Mouse (Mus musculus) testis, adult 2 months (tissue): ENCODE data around the gene Izumo4. TPM values are rescaled to one million over a fixed set of nuclear protein-coding genes. Genes with fewer than 3 reads are reported as not detected.

ENCODE experiments used
- H3K27ac ChIP-seq: fragments of 200-500 bp; 2 replicates; pipeline ENCODE4 v1.5.1; 2012; ENCODE audit warnings: low read depth, low read length; ENCODE audit not compliant: control insufficient read depth, insufficient read depth
- H3K27me3 ChIP-seq: fragments of 200-500 bp; 2 replicates; pipeline ENCODE4 v1.6.1; 2012; ENCODE audit warnings: mild to moderate bottlenecking, low read length, moderate library complexity; ENCODE audit not compliant: control insufficient read depth, insufficient read depth
- H3K36me3 ChIP-seq: fragments of 200-500 bp; 2 replicates; pipeline ENCODE4 v1.6.1; 2012; ENCODE audit warnings: mild to moderate bottlenecking, low read length; ENCODE audit not compliant: control insufficient read depth, insufficient read depth
- H3K4me1 ChIP-seq: fragments of 200-500 bp; 2 replicates; pipeline ENCODE4 v1.6.1; 2012; ENCODE audit warnings: low read length; ENCODE audit not compliant: control insufficient read depth, insufficient read depth
- H3K4me3 ChIP-seq: fragments of 200-500 bp; 2 replicates; pipeline ENCODE4 v1.5.1; 2012; ENCODE audit warnings: low read depth, mild to moderate bottlenecking, low read length, moderate library complexity, mixed read lengths; ENCODE audit not compliant: control insufficient read depth
- CTCF ChIP-seq: fragments of 200-500 bp; IDR thresholded peaks from 2 replicates; pipeline ENCODE4 v1.5.1; 2012; ENCODE audit warnings: low read depth, mild to moderate bottlenecking, inconsistent platforms, low read length, moderate library complexity; ENCODE audit not compliant: control insufficient read depth, insufficient read depth, insufficient replicate concordance
- POLR2A ChIP-seq: fragments of 200-500 bp; IDR thresholded peaks from 2 replicates; pipeline ENCODE4 v1.6.1; 2012; ENCODE audit warnings: low read depth, mild to moderate bottlenecking, inconsistent platforms, low read length, moderate library complexity; ENCODE audit not compliant: control insufficient read depth
- polyA plus RNA-seq: library from polyadenylated mRNA; depleted of rRNA; stranded (reverse); fragments of >200 nt; gene quantifications from 2 replicates; pipeline ENCODE4 v1.2.3, GENCODE M21; 2012

The Izumo4 gene
- polyA plus RNA-seq, 1 experiment: 385 TPM

DNA sequence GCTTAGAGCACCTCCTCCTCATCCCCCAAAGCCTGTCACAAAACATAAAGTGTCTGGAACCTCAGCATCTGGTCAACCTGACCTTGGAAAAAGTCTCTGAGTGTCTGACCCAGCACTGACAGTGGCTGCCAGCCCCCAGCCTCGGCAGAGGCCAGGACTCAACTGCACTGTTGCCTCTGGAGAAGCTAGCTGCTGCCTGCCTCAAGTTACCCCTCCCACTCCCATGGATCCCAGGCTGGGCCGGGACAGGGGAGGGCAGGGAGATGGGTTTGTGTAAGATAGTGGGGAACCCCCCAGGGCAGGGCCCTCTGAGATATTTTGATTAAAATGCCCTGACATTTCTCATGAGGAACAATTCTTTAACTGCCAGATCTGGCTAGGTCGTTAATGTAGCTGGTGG is 3.0 kb downstream of the Izumo4 start:
- TF ChIP-seq POLR2A (no peak), CTCF (no peak)
- H3K36me3 ChIP-seq: peaks cover 5% of the 10 kb centered on the region
- no peak overlapping the region for H3K27ac ChIP-seq
- no peak overlapping the region for H3K4me3 ChIP-seq
- no peaks in the 10 kb centered on the region for H3K27me3 ChIP-seq
- H3K4me1 ChIP-seq: peaks cover 12% of the 10 kb centered on the region

DNA sequence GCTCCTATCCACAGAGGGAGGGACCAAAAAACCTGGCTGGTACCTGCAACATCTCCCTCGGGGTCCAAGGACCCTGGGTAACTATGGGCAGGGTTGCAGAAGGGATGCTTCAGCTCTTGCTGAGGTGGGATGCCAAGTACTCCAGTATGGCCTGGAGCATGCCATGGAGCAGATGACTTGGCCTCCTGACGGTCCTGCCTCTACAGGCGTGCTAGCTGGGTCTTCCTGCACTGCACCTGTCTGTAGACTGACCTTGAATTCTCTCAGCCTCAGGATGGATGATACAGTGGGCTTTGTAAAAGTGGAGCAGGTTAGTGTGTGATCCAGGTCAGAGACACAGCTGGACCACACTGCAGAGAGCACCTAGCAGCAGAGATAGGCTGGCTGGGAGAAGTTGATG is 3.5 kb downstream of the Izumo4 start:
- Histone ChIP-seq H3K36me3 (peaks cover 5% of the 10 kb centered on the region), H3K4me1 (peaks cover 12% of the 10 kb centered on the region), H3K4me3 (no peak overlapping the region), H3K27ac (no peak overlapping the region), H3K27me3 (no peaks in the 10 kb centered on the region)
- TF ChIP-seq CTCF (no peak), POLR2A (no peak)

DNA sequence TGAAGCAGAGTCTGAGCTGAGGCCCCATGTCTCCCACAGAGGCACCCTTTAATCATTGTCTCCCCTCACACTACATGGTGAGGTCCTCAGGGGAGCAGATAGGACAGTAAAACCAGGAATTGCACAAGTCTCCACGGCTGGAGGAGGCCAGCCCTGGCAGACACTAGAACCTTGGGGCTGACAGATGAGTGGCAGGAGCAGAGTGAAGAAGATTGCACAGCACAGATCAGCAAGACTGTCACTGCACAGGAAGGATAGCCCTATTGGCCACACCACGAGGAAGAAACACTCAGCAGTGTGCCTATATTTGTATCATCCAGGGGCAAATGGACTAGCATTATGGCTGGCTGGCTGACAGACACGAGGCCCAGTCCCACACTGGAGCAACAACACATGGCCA is 8.8 kb downstream of the Izumo4 start:
- no peak overlapping the region for H3K4me3 ChIP-seq
- H3K4me1 ChIP-seq: no peaks in the 10 kb centered on the region; the same call in 1 of the 2 replicates
- peaks cover 7% of the 10 kb centered on the region for H3K36me3 ChIP-seq
- H3K27me3 ChIP-seq: no peaks in the 10 kb centered on the region
- TF ChIP-seq CTCF (no peak), POLR2A (no peak)
- no peak overlapping the region for H3K27ac ChIP-seq

DNA sequence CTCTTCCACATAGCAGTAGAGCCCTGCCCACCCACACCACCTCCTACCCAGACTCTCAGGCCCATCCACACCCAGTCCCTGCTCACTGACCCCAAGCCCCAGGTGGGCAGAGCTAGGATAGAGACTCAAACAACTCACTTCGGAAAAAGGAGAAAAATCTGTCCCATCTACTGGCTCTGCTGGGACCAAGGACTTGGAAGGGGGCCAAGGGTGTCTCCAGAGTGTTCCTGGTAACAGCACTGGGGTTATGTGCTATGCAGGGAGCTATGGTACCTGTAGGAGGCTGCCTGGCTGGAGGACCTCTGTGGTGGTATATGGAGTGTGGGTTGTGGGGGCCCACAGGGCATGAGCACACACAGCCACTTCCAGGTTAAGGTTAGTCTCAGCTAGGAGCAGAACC is 15.3 kb downstream of the Izumo4 start:
- Histone ChIP-seq H3K27me3 (no peaks in the 10 kb centered on the region), H3K4me3 (no peak overlapping the region), H3K4me1 (no peaks in the 10 kb centered on the region), H3K27ac (no peak overlapping the region), H3K36me3 (peaks cover 2% of the 10 kb centered on the region; the same call in 1 of the 2 replicates)
- no peak for TF ChIP-seq CTCF
- no peak for TF ChIP-seq POLR2A

DNA sequence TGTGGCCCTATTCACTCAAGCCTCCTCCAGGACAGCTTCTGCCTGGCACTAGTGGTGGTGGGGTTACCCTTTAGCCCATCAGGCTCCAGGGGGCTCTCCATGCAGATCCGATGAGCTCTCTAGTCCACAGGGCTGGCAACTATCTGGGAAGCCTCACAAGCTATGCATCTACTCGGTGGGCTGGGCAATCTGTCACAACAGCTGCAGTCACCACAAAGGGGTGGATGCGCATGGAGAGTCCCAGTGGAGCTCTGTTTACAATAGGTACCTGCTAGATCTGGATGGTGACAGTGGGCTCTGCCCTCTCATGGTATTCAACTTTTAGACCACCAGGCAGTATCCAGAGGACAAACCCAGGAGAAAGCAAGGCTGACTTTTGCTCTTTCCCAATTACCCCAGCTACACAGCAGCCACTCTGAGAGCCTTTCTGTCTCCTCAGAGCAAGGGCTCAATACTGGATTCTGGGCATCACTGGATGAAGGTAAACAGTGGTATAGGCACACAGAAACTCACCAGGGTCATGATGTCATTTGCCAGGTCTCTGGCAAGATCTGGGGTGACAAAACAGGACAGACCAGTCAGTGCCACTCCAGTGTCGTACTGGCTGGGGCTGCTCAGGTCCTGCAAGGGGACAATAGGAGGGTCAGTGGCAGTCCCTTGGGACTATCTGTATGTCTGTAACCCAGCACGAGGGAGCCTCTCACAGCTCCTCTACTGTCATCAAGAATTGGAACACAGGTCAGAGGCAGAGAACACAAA is 25.6 kb downstream of the Izumo4 start:
- Histone ChIP-seq H3K4me3 (no peak overlapping the region), H3K36me3 (peaks cover 3% of the 10 kb centered on the region)
- TF ChIP-seq POLR2A (no peak), CTCF (no peak)

DNA sequence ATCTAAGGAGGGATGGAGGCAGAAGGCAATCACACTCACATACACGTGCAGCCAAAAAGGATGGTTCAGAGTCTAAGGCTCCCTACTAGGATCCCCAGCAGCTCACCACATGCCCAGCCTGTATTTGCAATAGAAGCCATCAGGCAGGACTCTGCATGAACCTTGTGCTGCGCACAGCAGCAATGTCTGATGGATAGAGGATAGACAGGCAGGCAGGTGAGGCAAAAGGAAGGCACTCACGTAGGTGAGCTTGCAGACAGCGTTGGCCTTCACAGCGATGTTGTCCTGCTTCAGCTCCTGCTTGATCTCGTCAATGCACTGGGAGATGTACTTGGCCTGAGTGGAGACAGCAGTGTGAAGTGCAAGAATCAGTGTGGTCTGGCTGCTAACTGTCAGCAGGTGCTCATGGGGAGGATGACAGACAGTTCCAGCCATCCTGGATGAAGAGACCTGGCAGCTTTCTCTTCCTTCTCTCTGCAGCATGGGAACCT is 30.7 kb downstream of the Izumo4 start:
- Histone ChIP-seq H3K27me3 (no peaks in the 10 kb centered on the region), H3K36me3 (peaks cover 2% of the 10 kb centered on the region), H3K4me3 (no peak overlapping the region), H3K4me1 (peaks cover 5% of the 10 kb centered on the region), H3K27ac (no peak overlapping the region)
- TF ChIP-seq POLR2A (no peak), CTCF (no peak)

More for the DNA sequence above, 25.6 kb downstream of the Izumo4 start:
- Histone ChIP-seq H3K27ac (no peak overlapping the region), H3K4me1 (no peaks in the 10 kb centered on the region), H3K27me3 (no peaks in the 10 kb centered on the region)

DNA sequence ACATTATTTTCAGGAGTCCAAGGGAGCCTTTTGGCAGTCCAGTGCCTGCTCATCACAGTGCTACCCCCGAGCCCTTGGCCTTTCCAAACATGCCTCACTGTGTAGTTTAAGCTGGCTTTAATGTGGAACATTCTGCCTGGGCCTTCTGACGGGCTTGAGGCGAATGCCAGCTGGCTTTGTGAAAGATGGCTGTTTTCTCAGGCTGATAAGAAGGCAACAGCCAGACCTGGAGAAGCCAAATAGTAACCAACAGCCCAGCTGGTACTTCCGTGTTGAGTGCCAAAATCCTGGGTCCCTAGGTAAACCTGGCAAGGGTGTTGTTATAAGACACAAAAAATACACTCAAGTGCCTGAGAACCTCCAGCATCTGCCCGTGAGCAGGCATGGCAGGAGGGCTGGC is 34.7 kb downstream of the Izumo4 start:
- H3K4me3 ChIP-seq: no peak overlapping the region
- H3K36me3 ChIP-seq: no peaks in the 10 kb centered on the region
- no peak overlapping the region for H3K27ac ChIP-seq
- TF ChIP-seq CTCF (no peak), POLR2A (no peak)
- peaks cover 8% of the 10 kb centered on the region for H3K4me1 ChIP-seq
- H3K27me3 ChIP-seq: no peaks in the 10 kb centered on the region
